Mouse (Mus musculus) ovary, postnatal 10 days (tissue): Measurements from ENCODE around the gene Depdc7.

Experiments used
- DNase-seq: peaks from one replicate; pipeline ENCODE4 v3.0.0; 2022; ENCODE audit warnings: low spot score

Depdc7 gene

DNA sequence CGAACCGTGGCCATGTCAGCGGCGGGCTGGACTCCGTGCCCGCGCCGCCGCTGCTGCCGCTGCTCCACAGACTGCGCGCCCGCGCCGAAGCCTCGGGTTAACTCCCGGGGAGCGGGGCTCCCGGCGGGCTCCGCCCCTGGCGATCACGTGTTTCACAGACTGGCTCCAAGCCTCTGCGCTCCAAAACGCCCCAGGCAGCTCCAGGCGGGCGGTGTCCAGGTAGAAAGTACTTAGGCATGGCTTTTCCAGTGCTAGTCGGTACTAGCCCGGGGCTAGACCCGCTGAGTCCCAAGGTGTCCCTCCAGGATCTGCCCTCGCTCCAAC, at the start of gene Depdc7:
Gene Depdc7 (minus strand): TSS at position 138 of the 324 bp plus-strand sequence.
- DNase-seq: peak; percentile 69

- no peak for DNase-seq
Observed at GRCm38 (mm10) chr2:104774763-104775162, 32.1 kb upstream of the Depdc7 start.

- DNase-seq: no peak
Observed at GRCm38 (mm10) chr2:104768697-104769096, 26.0 kb upstream of the Depdc7 start.

DNA sequence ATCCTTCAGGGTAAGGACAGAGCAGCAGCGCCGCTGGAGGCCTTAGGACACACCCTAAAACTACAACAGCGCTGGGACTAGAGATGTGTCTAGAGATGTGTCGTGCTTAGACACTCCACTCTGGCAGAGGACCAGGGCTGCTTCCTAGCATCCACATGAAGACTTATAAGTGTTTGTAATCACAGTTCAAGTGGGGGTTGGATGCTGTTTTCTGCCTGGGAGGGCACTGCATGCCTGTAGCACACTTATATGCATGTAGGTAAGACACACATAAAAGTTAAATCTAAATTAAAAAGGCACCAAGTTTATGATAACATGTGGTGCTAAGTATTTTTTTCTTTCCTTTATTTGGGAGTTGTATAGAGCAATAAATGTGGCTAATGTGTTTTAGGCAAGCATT, 21.3 kb upstream of the Depdc7 start:
- DNase-seq: no peak

DNA sequence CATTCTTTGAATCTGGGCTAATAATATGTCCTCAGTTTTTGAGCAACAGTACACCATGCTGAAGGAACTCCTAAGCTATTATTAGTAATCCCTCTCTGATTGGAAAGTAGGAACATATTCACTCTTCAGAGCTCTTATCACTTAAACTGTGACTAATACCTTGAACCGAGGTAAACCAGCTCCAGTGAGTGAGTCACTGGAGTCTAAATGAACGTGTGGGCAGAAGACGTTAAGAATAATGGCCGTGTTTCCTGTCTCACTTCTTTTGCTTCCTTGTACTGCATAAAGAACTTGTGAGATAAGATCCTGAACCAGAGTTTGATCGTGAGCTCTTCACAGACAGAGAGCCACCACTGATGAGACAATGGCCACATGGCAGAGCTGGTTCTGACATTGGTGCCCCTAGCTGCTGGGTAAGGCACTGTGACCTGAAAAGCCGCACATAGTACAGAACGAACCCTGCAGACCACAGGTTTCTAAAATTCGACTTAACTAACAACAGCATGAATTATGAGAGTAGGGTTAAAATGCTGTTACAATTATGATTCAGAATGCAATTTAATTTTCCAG, 20.5 kb upstream of the Depdc7 start:
- DNase-seq: no peak

- DNase-seq: no peak
Observed at GRCm38 (mm10) chr2:104750611-104751010, 7.9 kb upstream of the Depdc7 start.

DNA sequence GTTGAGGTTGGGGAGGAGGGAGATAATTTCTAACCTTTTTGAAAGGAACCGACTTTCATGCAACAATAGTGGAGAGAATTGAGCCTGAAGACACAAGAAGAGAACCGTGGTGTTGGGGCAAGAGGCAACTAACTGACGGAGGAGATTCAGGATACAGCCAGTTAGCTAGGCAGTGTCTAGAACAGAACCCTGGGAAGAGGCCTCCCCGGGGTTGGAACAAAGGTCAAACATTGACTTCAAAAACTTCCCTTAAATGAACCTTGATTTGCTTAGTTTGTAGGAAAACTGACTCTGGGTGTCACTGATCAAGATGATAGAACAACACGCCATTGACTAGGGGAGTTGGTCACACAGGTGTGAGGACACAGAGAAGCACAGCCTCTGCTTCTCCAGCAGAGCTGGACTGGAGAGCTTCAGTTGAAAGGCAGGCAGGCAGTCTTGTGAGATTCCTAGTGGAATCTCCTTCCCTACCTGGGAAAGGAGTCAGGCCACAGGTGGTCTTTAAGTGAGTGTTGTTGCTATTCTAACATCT, 6.0 kb upstream of the Depdc7 start:
- no peak for DNase-seq

DNA sequence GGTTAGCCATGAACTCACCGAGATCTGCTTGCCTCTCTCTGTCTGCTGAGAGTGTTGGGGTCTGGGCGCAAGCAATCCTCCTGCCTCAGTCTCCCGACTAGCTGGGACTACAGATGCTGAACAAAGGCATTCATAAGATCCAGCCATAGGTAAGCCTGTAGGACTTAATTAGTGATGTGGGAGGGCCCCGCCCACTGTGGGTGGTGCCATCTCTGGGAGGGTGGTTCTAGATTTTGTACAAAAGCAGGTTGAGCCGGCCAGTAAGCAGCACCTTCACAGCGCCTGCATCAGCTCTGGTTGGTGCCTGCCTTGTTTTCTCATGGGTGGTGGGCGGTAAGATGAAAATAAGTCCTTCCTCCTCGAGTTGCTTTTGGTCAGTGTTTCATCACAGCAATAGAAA, 3.6 kb upstream of the Depdc7 start:
- no peak for DNase-seq

GRCm38 (mm10) chr2:104743971-104744370, 1.3 kb upstream of the Depdc7 start:
- DNase-seq: no peak

DNA sequence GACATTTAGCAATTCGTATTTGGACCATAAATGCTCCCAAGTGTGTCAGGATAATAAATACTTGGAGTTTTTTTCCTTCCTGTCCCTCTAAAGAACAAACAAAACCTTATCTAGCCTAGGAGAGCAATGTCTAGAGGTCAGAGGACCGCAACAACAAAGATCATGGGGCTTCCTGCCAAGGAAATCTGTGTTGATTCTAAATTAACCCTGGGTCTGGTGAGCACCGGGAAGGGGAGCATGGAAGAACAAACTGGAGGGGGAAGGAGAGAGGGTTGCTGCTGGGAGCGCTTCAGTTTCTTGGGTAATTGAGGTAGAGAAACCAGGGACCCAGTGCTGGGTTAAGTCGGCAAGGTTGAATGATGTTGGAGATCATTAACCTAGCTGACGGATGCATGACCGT, 482 bp upstream of the Depdc7 start:
- no peak for DNase-seq

GRCm38 (mm10) chr2:104741896-104742740, 560 bp downstream of the Depdc7 start:
- no peak for DNase-seq

GRCm38 (mm10) chr2:104741015-104741758, 1.5 kb downstream of the Depdc7 start:
- DNase-seq: no peak

GRCm38 (mm10) chr2:104740248-104740949, 2.3 kb downstream of the Depdc7 start:
- no peak for DNase-seq

GRCm38 (mm10) chr2:104739691-104740090, 3.0 kb downstream of the Depdc7 start:
- no peak for DNase-seq

GRCm38 (mm10) chr2:104736241-104736640, 6.4 kb downstream of the Depdc7 start:
- no peak for DNase-seq

GRCm38 (mm10) chr2:104732562-104733256, 10.0 kb downstream of the Depdc7 start:
- no peak for DNase-seq

DNA sequence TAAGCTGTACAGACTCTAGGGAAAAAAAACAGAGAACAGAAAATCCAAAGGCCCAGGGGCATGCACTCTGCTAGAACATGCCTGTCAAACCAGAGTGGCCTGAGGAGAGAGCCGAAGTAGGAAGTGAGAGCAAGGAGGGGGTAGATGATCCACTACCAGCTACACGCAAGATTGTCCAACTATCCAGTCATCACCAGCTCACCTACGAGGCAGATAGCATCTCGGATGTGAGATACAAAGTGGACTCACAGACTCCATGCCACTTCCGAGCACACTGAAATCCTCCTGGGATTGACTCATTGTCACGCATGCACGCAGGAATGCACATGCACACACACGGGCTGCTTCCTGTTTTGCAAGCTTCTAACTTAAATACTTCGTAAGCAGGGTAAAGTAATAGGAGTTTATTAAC, 10.6 kb downstream of the Depdc7 start:
- no peak for DNase-seq

GRCm38 (mm10) chr2:104727369-104727768, 15.3 kb downstream of the Depdc7 start:
- DNase-seq: no peak

DNA sequence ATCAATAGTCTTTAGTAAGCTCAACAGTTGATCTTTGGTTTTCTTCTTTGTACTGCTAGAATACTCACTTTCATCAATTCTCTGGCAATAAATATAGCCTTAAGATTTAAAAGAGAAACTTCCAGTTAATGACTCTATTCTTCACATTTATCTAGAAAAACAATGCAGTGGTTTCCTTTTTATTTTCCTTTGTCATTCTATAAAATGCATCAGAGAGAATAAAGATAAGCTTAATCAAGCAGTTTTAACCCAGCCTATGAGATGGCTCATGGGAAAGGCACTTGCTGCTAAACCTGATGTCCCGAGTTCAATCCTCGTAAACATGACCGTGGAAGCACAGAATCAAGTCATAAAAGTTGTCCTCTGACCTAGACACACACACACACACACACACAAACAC, 20.7 kb downstream of the Depdc7 start:
- no peak for DNase-seq

DNA sequence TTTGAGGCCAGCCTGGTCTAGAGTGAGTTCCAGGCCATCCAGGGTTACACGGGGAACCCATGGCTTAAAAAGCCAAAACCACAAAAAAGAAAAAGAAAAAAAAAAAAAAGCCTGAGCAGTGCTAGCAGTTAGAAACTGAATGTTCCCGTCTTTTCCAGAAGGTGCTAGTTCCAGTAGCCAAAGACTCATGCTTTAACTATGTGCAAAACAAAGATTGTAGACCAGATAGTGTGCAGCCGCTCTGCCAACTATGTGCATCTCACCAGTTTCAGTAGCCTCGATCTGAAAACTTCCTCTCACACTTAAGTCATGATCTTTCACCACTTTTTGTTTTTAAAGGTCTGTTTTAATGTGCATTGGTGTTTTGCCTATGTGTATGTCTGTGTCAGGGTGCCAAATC, 24.9 kb downstream of the Depdc7 start:
- DNase-seq: no peak

DNA sequence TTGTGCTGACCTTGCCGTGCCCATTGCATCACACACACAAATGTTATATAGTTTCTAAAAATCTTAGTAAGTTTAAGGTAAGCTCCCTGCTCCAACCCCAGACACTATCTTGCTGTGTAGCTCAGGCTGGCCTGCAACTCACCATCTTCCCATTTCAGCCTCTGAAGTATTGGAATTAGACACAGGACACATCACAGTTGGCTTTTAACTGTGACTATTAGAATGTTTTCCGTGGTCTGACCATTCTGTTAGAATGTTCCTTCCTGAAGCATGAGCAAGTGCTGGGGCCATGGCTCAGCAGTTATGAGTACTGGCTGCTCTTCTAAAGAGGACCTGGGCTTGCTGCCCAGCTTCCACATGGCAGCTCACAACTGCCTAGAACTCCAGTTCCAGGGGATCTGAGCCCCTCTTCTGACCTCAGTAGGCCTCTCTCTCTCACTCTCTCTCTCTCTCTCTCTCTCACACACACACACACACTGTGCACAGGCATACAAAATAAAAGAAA, 25.4 kb downstream of the Depdc7 start:
- DNase-seq: no peak
